Mouse (Mus musculus) heart, postnatal 0 days (tissue): ENCODE data around the gene Wee2.

Source experiments
- CTCF ChIP-seq: IDR thresholded peaks from 2 replicates; pipeline ENCODE4 v1.5.1; 2016; ENCODE audit warnings: antibody characterized with exemption, control low read depth, low read depth
- EP300 ChIP-seq: IDR thresholded peaks from 2 replicates; pipeline ENCODE4 v1.6.1; 2016; ENCODE audit warnings: antibody characterized with exemption, low read depth

DNA sequence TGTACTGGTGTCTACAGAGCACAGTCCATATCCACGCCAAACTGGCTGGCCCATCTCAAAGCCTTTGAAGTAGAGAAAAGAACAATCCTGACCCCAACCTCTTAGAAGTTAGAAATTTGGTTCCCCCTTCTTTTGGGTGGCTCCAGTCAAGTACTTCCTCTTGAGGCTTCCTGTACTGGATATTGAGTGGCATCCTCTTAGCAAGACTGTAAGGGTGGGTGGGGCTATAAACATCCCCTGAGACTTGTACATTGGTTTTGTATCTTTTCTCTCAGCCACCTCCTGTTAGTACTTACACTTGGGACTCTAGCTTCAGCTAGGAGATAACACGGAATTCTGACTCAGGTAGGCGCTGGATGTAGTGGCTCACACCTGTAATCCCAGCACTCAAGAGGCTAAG, 8.6 kb upstream of the Wee2 start:
- no peak for TF ChIP-seq CTCF
- TF ChIP-seq EP300 = no peak
